Mouse (Mus musculus): ENCODE measurements at regions not wholly inside any gene's neighbourhood (a gene's known extent, or its start where the extent isn't known, plus 50 kb on each side); places are given as distances from the start of the nearest gene placed in this dataset.

DNA sequence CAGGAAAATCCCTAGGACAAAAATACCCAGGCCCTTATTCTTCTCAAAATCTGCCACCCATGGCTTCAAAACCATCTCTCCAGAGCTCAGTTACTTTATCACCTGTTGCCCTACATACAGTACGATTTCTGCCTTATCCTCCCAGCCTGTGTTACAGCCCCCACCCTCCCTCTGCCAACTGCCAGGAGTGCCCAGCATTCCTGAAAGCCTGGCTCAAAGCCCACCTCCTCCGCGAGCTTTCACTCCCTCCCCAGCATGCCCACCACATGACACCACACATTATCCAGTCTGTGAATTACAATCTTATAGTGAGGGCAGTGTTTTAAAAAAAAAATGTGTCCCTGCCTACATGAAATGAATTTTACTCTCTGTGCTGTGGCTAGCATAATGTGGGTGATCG is 320.3 kb upstream of the Slc24a5 start:
- Histone ChIP-seq H3K27ac (replicated peaks) (no peak overlapping the region), H3K4me3 (replicated peaks) (no peak overlapping the region), H3K4me2 (no peak overlapping the region), H3K36me3 (replicated peaks) (no peaks in the 10 kb centered on the region), H3K9me3 (replicated peaks) (no peaks in the 10 kb centered on the region), H3K9ac (no peak overlapping the region), H3K4me1 (replicated peaks) (no peaks in the 10 kb centered on the region), H3K27me3 (no peaks in the 10 kb centered on the region)
- ATAC-seq (ENCODE audit: insufficient read depth) = no peak
- WGBS (ENCODE audit: insufficient replicate concordance) = 65% methylated on average over 4 of the region's 4 CpGs

- Histone ChIP-seq H3K27ac (replicated peaks) (no peak overlapping the region), H3K36me3 (replicated peaks) (no peaks in the 10 kb centered on the region), H3K4me1 (replicated peaks) (no peaks in the 10 kb centered on the region), H3K4me2 (no peak overlapping the region), H3K9me3 (replicated peaks) (no peaks in the 10 kb centered on the region), H3K27me3 (no peaks in the 10 kb centered on the region), H3K4me3 (replicated peaks) (no peak overlapping the region), H3K9ac (no peak overlapping the region)
- ATAC-seq (ENCODE audit: insufficient read depth) = no peak
- WGBS (ENCODE audit: insufficient replicate concordance) = 27% methylated on average over 4 of the region's 4 CpGs
Observed at GRCm38 (mm10) chr2:124751832-124752231, 316.1 kb upstream of the Slc24a5 start.

GRCm38 (mm10) chr2:124753717-124754116 is 314.2 kb upstream of the Slc24a5 start:
- ATAC-seq (ENCODE audit: insufficient read depth) = no peak
- H3K27ac ChIP-seq (replicated peaks) = no peak overlapping the region
- H3K4me1 ChIP-seq (replicated peaks) = no peaks in the 10 kb centered on the region
- H3K9me3 ChIP-seq (replicated peaks) = no peaks in the 10 kb centered on the region
- no peaks in the 10 kb centered on the region for H3K36me3 ChIP-seq (replicated peaks)
- no peak overlapping the region for H3K4me2 ChIP-seq
- no peak overlapping the region for H3K4me3 ChIP-seq (replicated peaks)
- WGBS (ENCODE audit: insufficient replicate concordance) = 44% methylated on average over 5 of the region's 5 CpGs
- H3K9ac ChIP-seq = no peak overlapping the region
- no peaks in the 10 kb centered on the region for H3K27me3 ChIP-seq

DNA sequence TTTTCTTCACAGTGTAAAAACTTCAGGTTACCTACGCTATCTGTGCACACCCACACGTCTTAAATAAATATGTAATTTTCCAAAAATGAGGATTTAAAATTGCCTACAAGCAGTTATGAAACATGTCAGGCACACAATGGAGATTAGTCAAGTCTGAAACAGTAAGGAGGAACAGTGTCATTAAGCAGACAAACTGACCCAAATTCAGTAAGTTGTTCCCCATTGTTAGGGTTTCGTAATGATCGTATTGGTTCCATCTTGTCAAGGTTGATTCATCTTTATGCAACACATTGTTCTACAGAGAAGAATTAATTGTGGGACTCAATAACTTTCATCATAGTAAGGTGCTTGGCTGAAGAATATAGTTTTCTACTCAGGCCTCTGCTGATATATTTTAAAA is 312.7 kb upstream of the Slc24a5 start:
- H3K27me3 ChIP-seq = no peaks in the 10 kb centered on the region
- WGBS (ENCODE audit: insufficient replicate concordance) = 69% methylated on average over 4 of the region's 4 CpGs
- no peaks in the 10 kb centered on the region for H3K9me3 ChIP-seq (replicated peaks)
- no peak overlapping the region for H3K4me3 ChIP-seq (replicated peaks)
- H3K36me3 ChIP-seq (replicated peaks) = no peaks in the 10 kb centered on the region
- no peak overlapping the region for H3K4me2 ChIP-seq
- no peak for ATAC-seq (ENCODE audit: insufficient read depth)
- H3K4me1 ChIP-seq (replicated peaks) = no peaks in the 10 kb centered on the region
- H3K9ac ChIP-seq = no peak overlapping the region
- H3K27ac ChIP-seq (replicated peaks) = no peak overlapping the region

DNA sequence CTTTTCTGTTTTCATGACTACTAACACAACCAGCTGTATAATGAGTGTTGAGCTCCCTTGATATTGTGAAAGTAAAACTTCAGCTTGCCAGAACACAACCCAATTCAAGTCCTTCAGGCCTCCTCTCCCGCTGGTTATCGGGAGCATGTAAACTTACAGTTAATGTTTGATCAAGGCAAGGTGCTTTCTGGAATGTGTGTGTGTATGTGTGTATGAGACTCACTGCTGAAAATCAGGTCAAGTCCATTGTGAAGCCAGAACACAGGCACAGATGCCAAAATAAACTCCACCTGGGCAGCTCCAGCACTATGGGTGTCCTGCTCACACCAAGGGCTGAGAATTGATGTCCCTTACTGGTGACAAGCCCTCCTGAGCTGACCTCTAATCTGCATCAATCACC is 308.9 kb upstream of the Slc24a5 start:
- Histone ChIP-seq H3K9ac (no peak overlapping the region), H3K4me3 (replicated peaks) (no peak overlapping the region), H3K9me3 (replicated peaks) (no peaks in the 10 kb centered on the region), H3K27ac (replicated peaks) (no peak overlapping the region), H3K4me1 (replicated peaks) (no peaks in the 10 kb centered on the region), H3K27me3 (no peaks in the 10 kb centered on the region), H3K4me2 (no peak overlapping the region), H3K36me3 (replicated peaks) (no peaks in the 10 kb centered on the region)
- 66% methylated on average over 2 of the region's 2 CpGs for WGBS (ENCODE audit: insufficient replicate concordance)
- ATAC-seq (ENCODE audit: insufficient read depth) = no peak

- no peak overlapping the region for H3K27ac ChIP-seq (replicated peaks)
- H3K4me1 ChIP-seq (replicated peaks) = no peaks in the 10 kb centered on the region
- H3K4me3 ChIP-seq (replicated peaks) = no peak overlapping the region
- H3K9ac ChIP-seq = no peak overlapping the region
- H3K4me2 ChIP-seq = no peak overlapping the region
- no peaks in the 10 kb centered on the region for H3K27me3 ChIP-seq
- H3K9me3 ChIP-seq (replicated peaks) = no peaks in the 10 kb centered on the region
- no peak for ATAC-seq (ENCODE audit: insufficient read depth)
- H3K36me3 ChIP-seq (replicated peaks) = no peaks in the 10 kb centered on the region
- WGBS (ENCODE audit: insufficient replicate concordance) = 63% methylated on average over 7 of the region's 7 CpGs
Observed at GRCm38 (mm10) chr2:124763650-124764049, 304.3 kb upstream of the Slc24a5 start.

- Histone ChIP-seq H3K27me3 (no peaks in the 10 kb centered on the region), H3K4me1 (replicated peaks) (no peaks in the 10 kb centered on the region), H3K9me3 (replicated peaks) (no peaks in the 10 kb centered on the region), H3K27ac (replicated peaks) (no peak overlapping the region), H3K4me3 (replicated peaks) (no peak overlapping the region), H3K4me2 (no peak overlapping the region), H3K9ac (no peak overlapping the region), H3K36me3 (replicated peaks) (no peaks in the 10 kb centered on the region)
- WGBS (ENCODE audit: insufficient replicate concordance) = 44% methylated on average over 10 of the region's 10 CpGs
- no peak for ATAC-seq (ENCODE audit: insufficient read depth)
Observed at GRCm38 (mm10) chr2:124764186-124764910, 303.6 kb upstream of the Slc24a5 start.

DNA sequence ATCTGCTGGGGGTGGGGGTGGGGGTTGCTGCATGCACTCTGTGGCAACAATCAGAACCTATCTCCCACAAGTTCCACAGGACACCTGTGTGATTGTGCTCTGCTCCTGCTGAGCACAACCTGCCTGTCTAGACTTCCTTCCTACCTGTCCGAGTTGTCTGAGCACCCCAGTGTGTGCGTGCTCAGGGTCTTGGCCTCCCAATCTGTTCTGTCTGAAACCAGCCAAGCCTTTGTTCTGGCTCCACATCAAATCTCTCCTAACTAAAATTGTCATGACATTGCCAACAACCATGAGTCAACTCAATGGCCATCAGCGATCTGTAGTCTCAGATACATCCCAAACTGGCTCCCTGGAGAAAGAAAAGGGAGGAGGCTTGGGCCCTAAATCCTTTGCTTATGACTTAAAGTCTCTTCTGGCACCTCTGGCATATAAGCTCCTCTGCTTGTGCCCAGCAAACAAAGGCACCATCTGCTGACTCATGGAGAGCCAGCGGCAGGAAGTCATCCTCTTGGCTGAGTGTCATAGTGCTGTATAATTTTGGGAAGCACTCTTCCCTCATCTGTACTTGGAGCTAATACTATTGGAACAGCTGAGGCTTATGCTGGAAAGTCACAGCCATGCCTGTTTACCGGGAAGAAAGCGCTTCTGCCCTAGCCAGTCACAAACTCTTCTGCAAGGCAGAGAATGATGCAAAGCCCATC is 298.5 kb upstream of the Slc24a5 start:
- no peak overlapping the region for H3K9ac ChIP-seq
- no peak overlapping the region for H3K4me3 ChIP-seq (replicated peaks)
- WGBS (ENCODE audit: insufficient replicate concordance) = 66% methylated on average over 6 of the region's 6 CpGs
- H3K27ac ChIP-seq (replicated peaks) = no peak overlapping the region
- no peaks in the 10 kb centered on the region for H3K36me3 ChIP-seq (replicated peaks)
- no peaks in the 10 kb centered on the region for H3K27me3 ChIP-seq
- no peaks in the 10 kb centered on the region for H3K4me1 ChIP-seq (replicated peaks)
- H3K9me3 ChIP-seq (replicated peaks) = no peaks in the 10 kb centered on the region
- no peak for ATAC-seq (ENCODE audit: insufficient read depth)
- no peak overlapping the region for H3K4me2 ChIP-seq

DNA sequence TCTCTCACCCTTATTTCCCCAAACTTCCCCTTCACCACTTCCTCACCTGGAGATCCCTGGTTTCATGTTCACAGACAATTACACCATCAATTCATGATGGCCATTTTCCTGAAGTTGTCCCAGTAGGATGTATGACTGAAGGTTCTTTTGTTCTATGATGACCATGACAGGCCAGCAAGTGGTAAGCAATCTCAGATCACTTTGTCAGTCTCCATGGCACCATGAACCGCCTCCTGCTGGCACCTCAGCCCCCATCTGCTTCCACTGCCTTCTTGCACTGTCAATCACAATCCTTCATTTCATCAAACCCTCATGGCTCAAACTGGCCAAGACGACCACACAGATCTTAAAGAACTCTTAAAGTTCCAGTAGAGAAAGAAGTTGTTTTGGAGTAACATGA is 297.9 kb upstream of the Slc24a5 start:
- H3K4me3 ChIP-seq (replicated peaks) = no peak overlapping the region
- no peak overlapping the region for H3K9ac ChIP-seq
- H3K36me3 ChIP-seq (replicated peaks) = no peaks in the 10 kb centered on the region
- no peak overlapping the region for H3K4me2 ChIP-seq
- ATAC-seq (ENCODE audit: insufficient read depth) = no peak
- WGBS (ENCODE audit: insufficient replicate concordance) = 58% methylated on average over 2 of the region's 2 CpGs
- H3K27ac ChIP-seq (replicated peaks) = no peak overlapping the region
- H3K9me3 ChIP-seq (replicated peaks) = no peaks in the 10 kb centered on the region
- no peaks in the 10 kb centered on the region for H3K4me1 ChIP-seq (replicated peaks)
- H3K27me3 ChIP-seq = no peaks in the 10 kb centered on the region

- ATAC-seq (ENCODE audit: insufficient read depth) = no peak
- no peak overlapping the region for H3K4me2 ChIP-seq
- no peaks in the 10 kb centered on the region for H3K9me3 ChIP-seq (replicated peaks)
- no peak overlapping the region for H3K27ac ChIP-seq (replicated peaks)
- H3K27me3 ChIP-seq = no peaks in the 10 kb centered on the region
- H3K9ac ChIP-seq = no peak overlapping the region
- H3K4me1 ChIP-seq (replicated peaks) = no peaks in the 10 kb centered on the region
- H3K36me3 ChIP-seq (replicated peaks) = no peaks in the 10 kb centered on the region
- H3K4me3 ChIP-seq (replicated peaks) = no peak overlapping the region
- WGBS (ENCODE audit: insufficient replicate concordance) = 54% methylated on average over 11 of the region's 11 CpGs
Observed at GRCm38 (mm10) chr2:124772055-124772708, 295.7 kb upstream of the Slc24a5 start.

DNA sequence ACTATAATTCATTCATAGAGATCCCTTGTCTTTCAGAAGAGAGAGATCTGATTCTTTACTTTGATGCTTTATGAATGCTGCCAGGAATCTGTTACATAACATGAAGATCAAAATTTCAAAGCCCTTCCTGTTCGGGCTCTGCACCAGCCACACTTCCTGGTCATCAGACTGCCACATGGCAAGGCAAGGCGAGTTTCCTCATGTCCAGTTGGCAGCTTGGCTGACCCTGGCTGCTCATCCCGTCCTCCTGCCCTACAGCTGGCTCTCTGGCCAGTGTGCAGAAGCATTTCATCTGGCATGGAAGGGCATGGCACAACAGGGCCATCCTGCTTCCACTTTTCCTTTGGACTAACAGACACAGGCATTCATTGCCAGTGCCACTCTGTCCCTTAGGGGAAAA is 292.2 kb upstream of the Slc24a5 start:
- Histone ChIP-seq H3K27ac (replicated peaks) (no peak overlapping the region), H3K9me3 (replicated peaks) (no peaks in the 10 kb centered on the region), H3K4me2 (no peak overlapping the region), H3K36me3 (replicated peaks) (no peaks in the 10 kb centered on the region), H3K4me1 (replicated peaks) (no peaks in the 10 kb centered on the region), H3K27me3 (no peaks in the 10 kb centered on the region), H3K4me3 (replicated peaks) (no peak overlapping the region), H3K9ac (no peak overlapping the region)
- 24% methylated on average over 3 of the region's 3 CpGs for WGBS (ENCODE audit: insufficient replicate concordance)
- no peak for ATAC-seq (ENCODE audit: insufficient read depth)

All from liver, embryonic 15.5 days (tissue).